Mouse (Mus musculus): ENCODE data around the gene Rarres2.

Rarres2 gene

GRCm38 (mm10) chr6:48578736-48579135, 6.1 kb upstream of the Rarres2 start:
- DNase-seq, result no peak

GRCm38 (mm10) chr6:48573981-48574380, 1.4 kb upstream of the Rarres2 start:
- no peak for DNase-seq

- no peak for DNase-seq
Measured at GRCm38 (mm10) chr6:48573280-48573679, 691 bp upstream of the Rarres2 start.

GRCm38 (mm10) chr6:48572014-48572413, 575 bp downstream of the Rarres2 start:
- no peak for DNase-seq

GRCm38 (mm10) chr6:48569065-48569807, 3.4 kb downstream of the Rarres2 start:
- DNase-seq, result no peak

- DNase-seq, result no peak
Measured at GRCm38 (mm10) chr6:48568036-48568984, 4.3 kb downstream of the Rarres2 start.

- DNase-seq, result no peak
Measured at GRCm38 (mm10) chr6:48566312-48566711, 6.3 kb downstream of the Rarres2 start.

- DNase-seq, result no peak
Measured at GRCm38 (mm10) chr6:48565693-48566310, 6.8 kb downstream of the Rarres2 start.

- no peak for DNase-seq
Measured at GRCm38 (mm10) chr6:48555956-48556355, 16.6 kb downstream of the Rarres2 start.

- DNase-seq, result no peak
Measured at GRCm38 (mm10) chr6:48555104-48555890, 17.3 kb downstream of the Rarres2 start.

- DNase-seq, result peak; percentile 97
Measured at GRCm38 (mm10) chr6:48554280-48555103, 18.1 kb downstream of the Rarres2 start, which contains the start of gene Lrrc61. Gene Lrrc61 (plus strand): TSS chr6:48554796.

GRCm38 (mm10) chr6:48553819-48554218, 18.8 kb downstream of the Rarres2 start:
- no peak for DNase-seq

- no peak for DNase-seq
Measured at GRCm38 (mm10) chr6:48552918-48553317, 19.7 kb downstream of the Rarres2 start.

- no peak for DNase-seq
Measured at GRCm38 (mm10) chr6:48548314-48548713, 24.3 kb downstream of the Rarres2 start.

- no peak for DNase-seq
Measured at GRCm38 (mm10) chr6:48546858-48547257, 25.7 kb downstream of the Rarres2 start.

- no peak for DNase-seq
Measured at GRCm38 (mm10) chr6:48546271-48546670, 26.3 kb downstream of the Rarres2 start.

- DNase-seq, result no peak
Measured at GRCm38 (mm10) chr6:48545251-48545650, 27.3 kb downstream of the Rarres2 start.

- no peak for DNase-seq
Measured at GRCm38 (mm10) chr6:48542631-48543030, 30.0 kb downstream of the Rarres2 start.

- DNase-seq, result no peak
Measured at GRCm38 (mm10) chr6:48541560-48542450, 30.8 kb downstream of the Rarres2 start.

- DNase-seq, result no peak
Measured at GRCm38 (mm10) chr6:48540721-48541120, 31.9 kb downstream of the Rarres2 start.
